23 mouse cellular contexts compared by ENCODE assay signal in the genomic region with DNA sequence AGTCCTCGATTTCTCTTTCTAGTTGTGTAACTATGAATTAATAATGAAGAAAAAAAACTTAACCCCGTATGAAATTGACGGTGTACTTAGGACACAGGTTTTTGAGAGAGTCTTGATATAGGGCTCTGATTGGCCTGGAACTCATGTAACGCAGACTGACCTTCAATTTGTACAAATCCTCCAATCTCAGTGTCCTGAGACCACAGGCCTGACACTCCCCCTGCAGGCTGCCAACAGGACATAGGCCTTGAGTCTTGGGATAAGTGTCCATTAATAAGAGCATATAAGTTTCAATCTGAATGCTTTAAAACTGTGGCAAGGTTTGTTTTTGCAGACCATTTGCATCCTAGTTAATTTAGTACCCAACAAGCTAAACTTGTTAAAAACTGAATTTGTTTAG. TPM values are rescaled to one million over a fixed set of nuclear protein-coding genes. Genes with fewer than 3 reads are reported as not detected.
DNase-seq lines count a peak whose midpoint lies in the region; ATAC-seq and TF ChIP-seq lines count a peak whose summit lies in the region.
"Had no signal": no experiment of that assay in that cellular context is flagged by ENCODE, and none has a peak within 500 bp of the region (broad histone marks: within the 10 kb centered on the region; RNA-seq: fewer than 3 reads in every experiment).

No protein-coding gene starts in this region.

- CTCF ChIA-PET in Patski (lab: Charles Lee) = interaction anchor here (1.5 kb wide), 1 partner anchor 10 kb away, joined by 3 read pairs; no protein-coding TSS in a partner anchor

- H3K27ac ChIP-seq in intestine, postnatal 0 days (ENCODE audit: low read depth, low read length) = no peak overlapping the region
- no peak overlapping the region for H3K27ac ChIP-seq in intestine, embryonic 16.5 days (ENCODE audit: low read length)
- H3K27ac ChIP-seq in liver, embryonic 14.5 days = no peak overlapping the region
- H3K27ac ChIP-seq: forebrain, embryonic 13.5 days; hindbrain, embryonic 14.5 days; limb, embryonic 10.5 days; liver, embryonic 13.5 days; macrophage; midbrain, embryonic 10.5 days; neural tube, embryonic 15.5 days; stomach, embryonic 15.5 days had no signal

- peak; percentile 49 for TF ChIP-seq CTCF in intestine, postnatal 0 days (IDR thresholded peaks at IDR 0.05; ENCODE audit: low read depth)
- TF ChIP-seq CTCF in liver, embryonic 14.5 days (IDR thresholded peaks at IDR 0.05; ENCODE audit: low read depth) = peak; percentile 35; the same call in 1 of the 2 replicates
- TF ChIP-seq CTCF in Patski (IDR thresholded peaks at IDR 0.05) = peak; percentile 45
- peak; percentile 10; the same call in 1 of the 2 replicates for TF ChIP-seq CTCF in brain, embryonic 14.5 days (IDR thresholded peaks at IDR 0.05; ENCODE audit: borderline replicate concordance, extremely low read depth, insufficient read depth, insufficient read length)

- no peak for DNase-seq in liver, embryonic 14.5 days (ENCODE audit: low read depth in 3 of 3, low spot score in 3 of 3)
- DNase-seq in liver = no peak
- no peak for DNase-seq in Patski (ENCODE audit: low read depth, low spot score)
- no peak for DNase-seq in brain, embryonic 14.5 days (ENCODE audit: low read depth)
- DNase-seq in urinary bladder, postnatal 14 days (ENCODE audit: low spot score) = no peak
- DNase-seq: adrenal gland, adult 8-10 months; cerebellum, adult 9-10 months; heart, postnatal 36 days; kidney, postnatal 10 days; liver, embryonic 13.5 days; thymus, adult 18-20 months; thymus, postnatal 36 days had no signal

- no peak overlapping the region for H3K4me2 ChIP-seq in intestine, postnatal 0 days (replicated peaks; ENCODE audit: low read depth)
- no peak overlapping the region for H3K4me2 ChIP-seq in intestine, embryonic 16.5 days (ENCODE audit: low read depth, low read length)
- H3K4me2 ChIP-seq in liver, embryonic 14.5 days (ENCODE audit: low read depth) = no peak overlapping the region
- H3K4me2 ChIP-seq: forebrain, embryonic 13.5 days; heart, embryonic 12.5 days; hindbrain, embryonic 14.5 days; liver, embryonic 13.5 days; neural tube, embryonic 15.5 days had no signal

- TF ChIP-seq POLR2A in brain, embryonic 14.5 days (IDR thresholded peaks at IDR 0.05; ENCODE audit: borderline replicate concordance, extremely low read depth, insufficient read depth, insufficient read length, poor library complexity, severe bottlenecking) = no peak

- WGBS in intestine, postnatal 0 days = 82% methylated on average over 4 of the region's 4 CpGs
- 92% methylated on average over 4 of the region's 4 CpGs for WGBS in intestine, embryonic 16.5 days
- 81% methylated on average over 4 of the region's 4 CpGs for WGBS in liver, embryonic 14.5 days (ENCODE audit: insufficient replicate concordance)

- ATAC-seq in intestine, postnatal 0 days = no peak
- no peak for ATAC-seq in intestine, embryonic 16.5 days
- ATAC-seq in liver, embryonic 14.5 days (ENCODE audit: insufficient read depth) = no peak
- ATAC-seq in Patski = no peak
- ATAC-seq: forebrain, embryonic 13.5 days; inflammation-experienced regulatory T-cells, adult 6 months had no signal

- TF ChIP-seq EP300 in liver, embryonic 14.5 days (IDR thresholded peaks at IDR 0.05; ENCODE audit: low read depth) = no peak

- H3K9ac ChIP-seq in intestine, postnatal 0 days (ENCODE audit: low read depth, low read length) = no peak overlapping the region
- H3K9ac ChIP-seq in intestine, embryonic 16.5 days (ENCODE audit: low read depth, low read length) = no peak overlapping the region
- no peak overlapping the region for H3K9ac ChIP-seq in liver, embryonic 14.5 days (replicated peaks)
- H3K9ac ChIP-seq: forebrain, embryonic 13.5 days; heart, embryonic 12.5 days; hindbrain, embryonic 14.5 days; liver, embryonic 13.5 days; neural tube, embryonic 15.5 days; stomach, embryonic 15.5 days had no signal

- H3K27me3 ChIP-seq in intestine, postnatal 0 days (replicated peaks; ENCODE audit: control insufficient read depth, insufficient read depth, low read length) = no peaks in the 10 kb centered on the region
- H3K27me3 ChIP-seq in intestine, embryonic 16.5 days (replicated peaks; ENCODE audit: control insufficient read depth, insufficient read depth, low read length) = no peaks in the 10 kb centered on the region
- no peaks in the 10 kb centered on the region for H3K27me3 ChIP-seq in liver, embryonic 14.5 days (ENCODE audit: control insufficient read depth, insufficient read depth, low read length)
- no peaks in the 10 kb centered on the region for H3K27me3 ChIP-seq in Patski
- H3K27me3 ChIP-seq: heart, embryonic 12.5 days; liver, embryonic 13.5 days; neural tube, embryonic 15.5 days; stomach, embryonic 15.5 days had no signal

- H3K4me1 ChIP-seq in intestine, postnatal 0 days (replicated peaks; ENCODE audit: control insufficient read depth, insufficient read depth, low read length) = peaks cover 2% of the 10 kb centered on the region
- peaks cover 47% of the 10 kb centered on the region for H3K4me1 ChIP-seq in intestine, embryonic 16.5 days (ENCODE audit: control insufficient read depth, insufficient read depth, low read length)
- H3K4me1 ChIP-seq in liver, embryonic 14.5 days (replicated peaks; ENCODE audit: control insufficient read depth in 2 of 2, insufficient read depth in 2 of 2, low read length in 1 of 2) = peaks cover 3 to 11% of the 10 kb centered on the region in 2 experiments; a peak in 3 of 4 replicates

- POLR2A ChIA-PET in Patski (lab: Charles Lee) = interaction anchor here (1.5 kb wide), 1 partner anchor 12 kb away, joined by 5 read pairs; no protein-coding TSS in a partner anchor

- in situ Hi-C loops in Patski (cut with MboI; ENCODE audit: low pct_unique_long_range_greater_than_20kb) = no loop called here

- H3K4me3 ChIP-seq in intestine, postnatal 0 days (ENCODE audit: low read depth, low read length) = no peak overlapping the region
- H3K4me3 ChIP-seq in intestine, embryonic 16.5 days (ENCODE audit: low read length) = no peak overlapping the region
- H3K4me3 ChIP-seq in liver, embryonic 14.5 days (ENCODE audit: insufficient read depth in 1 of 2, low read depth in 2 of 2, low read length in 2 of 2) = no peak overlapping the region
- H3K4me3 ChIP-seq: forebrain, embryonic 13.5 days; heart, embryonic 12.5 days; limb, embryonic 10.5 days; liver, embryonic 13.5 days; midbrain, embryonic 10.5 days; neural tube, embryonic 15.5 days; stomach, embryonic 15.5 days had no signal

- H3K36me3 ChIP-seq in intestine, postnatal 0 days (ENCODE audit: control insufficient read depth, insufficient read depth) = 0 out of 2 replicates have a peak, but pooled peaks cover 3% of the 10 kb centered on the region
- peaks cover 4% of the 10 kb centered on the region; the same call in 1 of the 2 replicates for H3K36me3 ChIP-seq in intestine, embryonic 16.5 days (ENCODE audit: control insufficient read depth, insufficient read depth, low read length)
- no peaks in the 10 kb centered on the region for H3K36me3 ChIP-seq in liver, embryonic 14.5 days (replicated peaks; ENCODE audit: control insufficient read depth, insufficient read depth, low read depth)
- H3K36me3 ChIP-seq: neural tube, embryonic 15.5 days; stomach, embryonic 15.5 days had no signal

- no peaks in the 10 kb centered on the region for H3K9me3 ChIP-seq in intestine, postnatal 0 days (ENCODE audit: control insufficient read depth)
- no peaks in the 10 kb centered on the region for H3K9me3 ChIP-seq in intestine, embryonic 16.5 days (ENCODE audit: control insufficient read depth, low read length)
- H3K9me3 ChIP-seq in liver, embryonic 14.5 days (ENCODE audit: control insufficient read depth, low read length) = no peaks in the 10 kb centered on the region
- H3K9me3 ChIP-seq: forebrain, embryonic 13.5 days; heart, embryonic 12.5 days; limb, embryonic 10.5 days; liver, embryonic 13.5 days; midbrain, embryonic 10.5 days; neural tube, embryonic 15.5 days; stomach, embryonic 15.5 days had no signal

RNA-seq across cellular contexts. Expression of a gene that starts 13.3 kb away (rescaled TPM):
- polyA plus RNA-seq in intestine, postnatal 0 days (2015; fragmentation: Nextera tagmentation; extraction: Ambion mirVana) = 15.0 and 15.9 TPM in 2 replicates
- polyA plus RNA-seq in intestine, embryonic 16.5 days (2015; fragmentation: Nextera tagmentation; extraction: Ambion mirVana) = 18.9 and 19.0 TPM in 2 replicates
- 2.9 and 3.0 TPM in 2 replicates for polyA plus RNA-seq in liver, embryonic 14.5 days (2012; rRNA removed)
- 3.9 and 4.2 TPM in 2 replicates for polyA plus RNA-seq in liver, embryonic 14.5 days (2014; fragmentation: Nextera tagmentation; extraction: Ambion mirVana)
- 48.5 TPM for polyA plus RNA-seq in Patski (2021)
- polyA plus RNA-seq in brain, embryonic 14.5 days (2012; rRNA removed) = 9.2 and 15.1 TPM in 2 replicates

RNA-seq across cellular contexts. Expression of a gene that starts 40.1 kb away (rescaled TPM):
- polyA plus RNA-seq in intestine, postnatal 0 days (2015; fragmentation: Nextera tagmentation; extraction: Ambion mirVana) = 37.1 and 40.3 TPM in 2 replicates
- 61.9 and 67.0 TPM in 2 replicates for polyA plus RNA-seq in intestine, embryonic 16.5 days (2015; fragmentation: Nextera tagmentation; extraction: Ambion mirVana)
- polyA plus RNA-seq in liver, embryonic 14.5 days (2012; rRNA removed) = 5.2 and 7.2 TPM in 2 replicates
- 16.8 and 17.3 TPM in 2 replicates for polyA plus RNA-seq in liver, embryonic 14.5 days (2014; fragmentation: Nextera tagmentation; extraction: Ambion mirVana)
- polyA plus RNA-seq in Patski (2021) = 63.9 TPM
- polyA plus RNA-seq in brain, embryonic 14.5 days (2012; rRNA removed) = 51.6 and 82.4 TPM in 2 replicates
